Mouse (Mus musculus) urinary bladder, adult 18-20 months (tissue): Measurements from ENCODE around the gene Gm17662.

Experiments
- DNase-seq, 2 experiments: peaks; one replicate each; pipeline ENCODE4 v3.0.0; 2022; ENCODE audit warnings: low spot score in 2 of 2, mixed read lengths in 2 of 2

Gene Gm17662

DNA sequence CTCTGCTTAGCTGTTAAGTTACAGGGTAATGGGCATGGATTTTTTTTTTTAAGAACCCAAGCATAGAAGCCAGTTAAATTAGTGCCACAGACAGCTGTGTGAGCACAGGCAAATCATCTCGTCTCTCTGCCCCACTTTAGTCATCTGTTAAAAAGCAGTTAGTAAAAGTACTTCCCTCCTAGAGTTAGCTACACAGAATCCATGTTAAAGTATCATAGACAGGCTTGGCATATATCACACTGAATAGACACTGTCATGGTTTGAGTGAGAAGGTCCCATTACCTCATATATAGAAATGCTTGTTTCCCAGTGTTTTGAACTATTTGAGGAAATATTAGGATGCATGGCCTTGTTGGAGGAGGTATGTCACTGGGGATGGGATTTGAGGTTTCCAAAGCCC, at the start of gene Gm17662:
Gene Gm17662, plus strand, starts transcription at position 301 of the 400 bp plus-strand sequence.
- no peak for DNase-seq

- no peak for DNase-seq
These were observed 46.3 kb upstream of the Gm17662 start for GRCm38 (mm10) chr4:104810710-104811286.

- DNase-seq: no peak
These were observed 43.5 kb upstream of the Gm17662 start for GRCm38 (mm10) chr4:104813617-104814016.

DNA sequence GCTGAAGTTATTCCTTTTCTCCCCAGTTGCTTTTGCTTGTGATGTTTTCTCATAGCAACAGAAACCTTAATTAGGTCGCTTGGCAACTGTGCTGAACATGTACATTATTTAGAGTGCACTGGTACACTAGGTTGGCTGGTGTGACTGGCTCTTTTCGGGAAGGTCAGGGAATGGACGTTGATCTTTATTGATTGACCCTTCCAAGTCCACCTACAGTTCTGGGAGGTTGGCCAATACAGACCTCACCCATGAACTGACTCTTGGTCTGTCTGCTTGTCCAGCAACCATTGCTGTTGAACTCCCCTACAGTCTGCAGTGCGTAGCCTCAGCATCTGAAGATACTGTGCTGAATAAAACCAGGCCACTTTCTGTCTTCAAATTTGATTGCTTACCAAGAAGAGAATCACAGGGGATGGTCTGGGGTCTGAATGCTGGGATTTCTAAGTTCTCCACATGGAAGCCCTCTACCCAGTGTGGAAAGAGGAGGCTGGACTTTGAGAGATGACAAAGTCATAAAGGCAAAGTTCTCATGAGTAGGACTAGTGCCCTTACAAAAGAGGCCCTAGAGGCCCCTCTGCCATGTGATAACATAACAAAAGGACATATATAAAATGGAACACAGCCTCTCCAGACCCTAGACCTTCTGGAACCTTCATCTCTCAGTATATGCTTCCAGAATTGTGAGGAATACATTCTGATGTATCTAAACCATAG, 40.5 kb upstream of the Gm17662 start:
- no peak for DNase-seq

DNA sequence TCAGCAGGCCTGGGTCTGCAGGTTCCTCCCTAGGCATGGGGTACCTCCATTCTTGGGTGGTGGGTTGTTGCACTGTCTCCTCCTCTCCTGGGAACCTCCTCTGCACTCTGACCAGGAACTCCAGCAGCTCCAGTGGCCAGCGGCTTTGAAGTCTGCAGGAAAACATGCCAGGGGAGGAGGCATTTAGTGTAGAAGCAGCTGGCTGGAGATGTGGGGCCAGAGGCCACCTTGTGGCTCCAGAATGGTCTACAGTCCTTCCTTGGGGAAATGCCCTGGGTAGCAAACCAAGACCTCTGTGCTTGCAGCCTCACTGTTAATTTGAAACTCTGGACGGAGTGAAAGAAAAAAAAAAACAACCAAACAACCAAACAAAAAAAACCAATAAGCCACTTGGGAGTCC, 39.6 kb upstream of the Gm17662 start:
- DNase-seq: no peak

GRCm38 (mm10) chr4:104818986-104819385, 38.1 kb upstream of the Gm17662 start:
- no peak for DNase-seq

DNA sequence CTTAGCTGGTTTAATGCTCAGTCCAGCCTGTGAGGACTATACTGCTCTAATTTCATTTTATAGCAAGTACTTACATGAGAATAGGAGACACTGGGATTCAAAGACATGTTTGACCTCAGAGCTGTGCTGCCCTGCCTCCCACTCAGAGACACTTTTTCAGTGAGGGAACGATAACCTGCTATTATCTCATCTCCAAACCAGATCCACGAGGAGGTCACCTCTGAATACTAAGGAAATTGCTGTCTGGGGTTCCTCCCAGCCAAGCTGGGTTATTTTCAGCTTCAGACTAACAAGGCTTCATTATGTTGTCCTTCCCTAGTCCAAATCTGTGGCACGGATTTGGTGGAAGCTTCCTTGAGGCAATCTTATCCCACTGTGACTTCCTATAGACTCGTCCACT, 37.2 kb upstream of the Gm17662 start:
- DNase-seq: no peak

DNA sequence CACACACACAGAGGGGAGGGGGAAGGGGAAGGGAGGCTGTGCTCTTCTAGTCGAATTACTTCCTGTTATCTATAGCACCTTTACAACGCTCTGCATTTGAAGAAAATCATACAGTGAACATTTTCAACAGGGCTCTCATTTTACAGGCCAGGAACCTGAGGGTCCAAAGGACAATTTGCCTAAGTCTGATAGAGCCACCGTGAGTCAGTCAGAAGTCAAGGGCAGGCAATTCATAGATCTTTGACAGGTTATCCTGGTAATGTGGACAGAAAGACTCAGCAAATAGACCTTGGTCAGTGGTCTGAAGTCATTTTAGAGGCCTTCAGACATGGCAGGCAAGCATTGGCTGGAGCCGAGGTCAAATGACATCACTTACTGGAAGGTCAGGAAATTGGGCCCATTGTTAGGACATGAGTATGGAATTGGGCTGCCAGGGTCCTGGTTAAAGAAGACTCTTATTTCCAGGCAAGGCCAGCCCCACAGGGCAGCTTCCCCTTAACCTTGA, 33.5 kb upstream of the Gm17662 start:
- DNase-seq: no peak

GRCm38 (mm10) chr4:104824381-104825077, 32.6 kb upstream of the Gm17662 start:
- no peak for DNase-seq

DNA sequence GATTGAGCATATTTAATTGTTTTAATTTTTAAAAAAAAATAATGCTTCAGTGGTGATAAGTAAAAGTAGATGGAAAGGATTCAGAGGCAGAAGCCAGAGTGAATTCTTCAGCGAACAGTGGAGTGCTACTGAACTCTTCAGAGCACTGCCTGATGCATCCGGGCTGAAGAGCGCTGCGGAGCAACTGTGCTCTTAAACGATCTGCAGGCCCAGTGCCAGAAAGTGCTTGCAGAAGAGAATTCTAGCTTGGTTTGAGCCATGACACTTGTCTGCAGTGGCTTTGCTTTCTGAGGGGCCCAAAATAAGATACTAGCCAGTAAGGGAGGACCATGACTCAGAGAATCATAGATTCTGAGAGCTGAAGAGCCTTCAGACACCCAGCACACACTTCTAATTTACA, 28.2 kb upstream of the Gm17662 start:
- DNase-seq: no peak

DNA sequence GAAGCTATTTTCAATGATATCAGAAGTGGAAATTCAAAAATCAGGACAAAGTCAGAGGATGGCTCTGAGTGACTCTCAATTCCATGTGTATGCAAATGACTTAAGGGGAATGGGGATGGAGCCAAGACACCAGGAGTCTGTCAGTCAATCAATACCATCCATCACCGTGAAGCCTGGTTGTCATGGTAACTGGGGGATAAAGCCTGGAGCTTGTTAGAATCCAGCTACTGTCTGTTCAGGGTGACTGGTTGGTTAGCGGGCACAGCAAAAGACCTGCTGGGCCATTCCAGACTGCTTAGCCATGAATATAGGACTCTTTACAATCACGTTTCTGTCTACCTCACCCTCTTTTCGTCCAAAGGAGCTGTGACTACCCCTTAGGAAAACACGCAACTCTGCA, 22.0 kb upstream of the Gm17662 start:
- no peak for DNase-seq

- DNase-seq: no peak
These were observed 18.8 kb upstream of the Gm17662 start for GRCm38 (mm10) chr4:104838342-104838741.

DNA sequence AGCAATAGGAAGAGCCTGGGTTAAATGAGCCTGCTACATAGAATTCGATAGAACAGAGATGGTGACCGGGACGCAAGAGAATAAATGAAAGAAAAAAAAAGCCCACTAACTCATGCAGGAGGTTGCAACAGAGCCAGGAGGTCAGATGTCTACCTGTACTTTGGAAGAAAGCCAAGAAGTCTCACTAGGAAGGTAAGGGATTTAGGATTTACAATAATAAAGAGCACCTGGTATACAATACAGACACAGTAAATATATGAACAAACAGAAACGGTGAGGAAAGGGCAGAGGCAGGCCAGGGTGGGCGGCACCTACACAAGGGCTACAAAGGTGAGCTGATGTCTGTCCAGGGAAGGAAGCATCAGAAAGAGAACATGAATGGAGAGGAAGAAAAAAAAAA, 14.9 kb upstream of the Gm17662 start:
- DNase-seq: no peak

DNA sequence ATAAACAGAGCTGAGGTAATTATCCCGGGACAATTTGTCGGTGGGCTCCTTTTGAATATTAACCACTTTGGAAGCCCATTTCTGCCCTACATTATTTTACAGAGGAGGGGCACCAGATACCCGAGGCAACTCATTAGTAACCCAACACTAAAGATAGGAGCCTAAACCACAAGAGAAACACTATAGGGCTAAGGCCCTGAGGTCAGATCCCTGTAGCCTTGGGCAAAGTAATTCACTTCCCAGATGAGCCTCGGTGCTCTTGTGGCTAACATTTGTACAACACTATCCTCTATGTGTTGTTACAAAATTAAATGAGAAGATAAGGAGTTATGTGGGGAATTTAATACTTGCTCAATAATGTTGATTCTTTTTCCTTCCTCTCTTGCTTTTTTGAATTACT, 13.6 kb upstream of the Gm17662 start:
- DNase-seq: no peak

- no peak for DNase-seq
These were observed 1.9 kb upstream of the Gm17662 start for GRCm38 (mm10) chr4:104855216-104855615.

GRCm38 (mm10) chr4:104857823-104858222, 694 bp downstream of the Gm17662 start:
- DNase-seq: no peak

DNA sequence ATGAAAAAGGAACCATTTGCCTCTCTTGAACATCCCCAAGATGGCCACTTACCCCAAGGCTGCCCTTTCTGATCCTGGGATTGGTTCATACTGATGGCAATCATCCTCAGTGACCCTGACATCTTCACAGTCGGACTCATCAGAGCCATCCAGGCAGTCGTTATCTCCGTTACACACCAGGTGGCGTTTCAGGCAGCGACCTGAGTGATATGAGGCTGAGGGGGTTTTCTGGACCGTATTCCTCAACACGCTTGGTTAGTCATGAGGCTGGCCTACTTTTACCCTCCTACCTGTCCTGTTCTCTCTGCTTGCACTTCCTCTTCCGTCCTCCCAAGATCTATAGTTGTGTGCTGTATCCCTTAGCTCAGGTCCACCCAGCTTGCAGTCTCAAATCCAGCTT, 4.1 kb downstream of the Gm17662 start:
- no peak for DNase-seq

- no peak for DNase-seq
These were observed 7.3 kb downstream of the Gm17662 start for GRCm38 (mm10) chr4:104864397-104864796.

- DNase-seq: no peak
These were observed 12.5 kb downstream of the Gm17662 start for GRCm38 (mm10) chr4:104869581-104869980.

- DNase-seq: no peak
These were observed 13.1 kb downstream of the Gm17662 start for GRCm38 (mm10) chr4:104870196-104870595.

- DNase-seq: no peak
These were observed 18.7 kb downstream of the Gm17662 start for GRCm38 (mm10) chr4:104875832-104876231.

- DNase-seq: no peak
These were observed 19.2 kb downstream of the Gm17662 start, which contains the start of gene C8a for GRCm38 (mm10) chr4:104876323-104876722. Gene C8a, minus strand, starts transcription at chr4:104876398.

DNA sequence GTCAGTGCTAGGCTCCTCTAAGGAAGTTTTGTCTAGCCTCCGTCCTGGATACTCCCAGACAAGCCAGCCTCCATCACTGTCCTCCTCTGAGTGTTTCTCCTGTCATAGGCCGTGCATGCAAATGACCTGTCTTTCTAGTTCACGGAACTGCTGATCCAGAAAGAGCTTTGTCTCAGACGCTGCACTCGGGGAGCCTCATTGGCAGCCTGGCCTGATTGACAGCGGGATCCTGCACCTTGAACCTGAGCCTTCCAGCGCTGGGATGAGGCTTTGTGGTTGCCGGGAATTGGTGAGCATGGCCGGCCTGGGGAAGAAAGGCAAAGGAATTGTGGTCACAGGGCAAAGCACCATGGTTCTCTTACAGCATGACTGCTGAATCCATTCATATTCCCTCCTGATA, 30.4 kb downstream of the Gm17662 start:
- DNase-seq: no peak
